Mouse (Mus musculus): ENCODE results near the gene Pigt. TPM values are rescaled to one million over a fixed set of nuclear protein-coding genes. Genes with fewer than 3 reads are reported as not detected.

Pigt gene
- total RNA-seq, 2 experiments from 2014 or later = 27.7 to 39.4 TPM

- DNase-seq = peak; percentile 79
Measured at GRCm38 (mm10) chr2:164486258-164487114, 10.8 kb upstream of the Pigt start.

GRCm38 (mm10) chr2:164487115-164487527 is 10.2 kb upstream of the Pigt start:
- DNase-seq = no peak

- DNase-seq = no peak
Measured at GRCm38 (mm10) chr2:164487812-164488211, 9.5 kb upstream of the Pigt start.

GRCm38 (mm10) chr2:164494126-164494525 is 3.2 kb upstream of the Pigt start:
- DNase-seq = no peak

- no peak for DNase-seq
Measured at GRCm38 (mm10) chr2:164496331-164496730, 989 bp upstream of the Pigt start.

- DNase-seq = no peak
Measured at GRCm38 (mm10) chr2:164497691-164498268, 460 bp downstream of the Pigt start.

- no peak for DNase-seq
Measured at GRCm38 (mm10) chr2:164499317-164499716, 2.0 kb downstream of the Pigt start.

GRCm38 (mm10) chr2:164500511-164500910 is 3.2 kb downstream of the Pigt start:
- DNase-seq = no peak

GRCm38 (mm10) chr2:164504919-164505318 is 7.6 kb downstream of the Pigt start:
- no peak for DNase-seq

GRCm38 (mm10) chr2:164505619-164506347 is 8.5 kb downstream of the Pigt start:
- no peak for DNase-seq

GRCm38 (mm10) chr2:164507811-164508210 is 10.5 kb downstream of the Pigt start:
- no peak for DNase-seq

GRCm38 (mm10) chr2:164510621-164511190 is 13.4 kb downstream of the Pigt start:
- DNase-seq = no peak

GRCm38 (mm10) chr2:164512121-164512909 is 15.0 kb downstream of the Pigt start:
- no peak for DNase-seq

GRCm38 (mm10) chr2:164513389-164513788 is 16.1 kb downstream of the Pigt start:
- peak; percentile 22 for DNase-seq

GRCm38 (mm10) chr2:164514916-164515315 is 17.6 kb downstream of the Pigt start:
- DNase-seq = no peak

- no peak for DNase-seq
Measured at GRCm38 (mm10) chr2:164515897-164516296, 18.6 kb downstream of the Pigt start.

GRCm38 (mm10) chr2:164516592-164516991 is 19.3 kb downstream of the Pigt start:
- no peak for DNase-seq

- DNase-seq = peak; percentile 49
Measured at GRCm38 (mm10) chr2:164517485-164518221, 20.3 kb downstream of the Pigt start.

GRCm38 (mm10) chr2:164518266-164519170 is 21.2 kb downstream of the Pigt start:
- no peak for DNase-seq

GRCm38 (mm10) chr2:164519171-164519526 is 21.8 kb downstream of the Pigt start:
- no peak for DNase-seq
